Mouse (Mus musculus) right cerebral cortex, adult 18-20 months (tissue): Measurements from ENCODE around the gene Glycam1.
"Not testable (repeated sequence)": the region's sequence is repeated elsewhere in the genome, so short reads cannot be mapped to it uniquely, and the experiment has no call there.

Experiments used
- DNase-seq: peaks from one replicate; pipeline ENCODE4 v3.0.0; 2022; ENCODE audit warnings: mixed read lengths

Glycam1 gene

DNA sequence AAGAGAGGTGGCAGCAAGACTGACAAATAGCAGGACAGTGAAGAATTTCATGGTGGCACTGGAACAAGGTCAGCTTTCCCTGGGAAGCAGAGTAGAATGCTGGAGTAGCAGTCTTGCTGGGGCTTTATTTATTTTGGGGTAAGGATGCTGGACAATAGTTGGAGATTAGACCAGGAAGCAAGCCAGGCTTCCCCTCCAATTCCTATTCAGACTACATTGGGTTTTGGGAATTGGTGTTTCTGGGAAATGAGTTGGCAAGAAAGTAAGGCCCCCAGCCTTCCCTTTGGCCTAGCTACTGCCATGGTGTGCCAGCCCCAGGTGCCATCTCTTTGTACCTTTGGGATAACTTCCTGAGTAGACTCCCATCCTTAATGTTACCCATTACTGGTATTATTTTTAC lies at the start of gene Glycam1:
Gene Glycam1 (minus strand): TSS at position 101 of the 400 bp plus-strand sequence.
- no peak for DNase-seq

GRCm38 (mm10) chr15:103604481-103604880 lies 39.6 kb upstream of the Glycam1 start:
- DNase-seq = peak; percentile 38

DNA sequence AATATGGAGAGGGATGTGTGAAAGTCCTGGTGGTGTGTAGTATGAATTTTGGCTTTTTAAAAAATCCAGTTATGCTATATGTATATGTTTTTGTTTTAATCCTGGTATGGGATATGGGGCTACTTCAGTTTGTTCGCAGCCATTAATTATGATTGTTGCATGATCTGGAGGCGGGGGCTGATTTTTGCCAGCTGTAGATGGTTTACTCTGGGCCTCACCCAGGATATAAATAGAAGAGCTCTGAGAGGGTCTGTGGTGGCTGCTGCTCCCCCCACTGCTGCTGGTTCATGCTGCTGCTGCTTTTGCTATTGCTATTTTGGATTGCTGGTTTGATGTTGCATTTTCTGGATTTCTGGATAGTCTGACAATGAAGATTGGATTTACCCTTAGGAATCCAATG lies 25.9 kb upstream of the Glycam1 start:
- no peak for DNase-seq

DNA sequence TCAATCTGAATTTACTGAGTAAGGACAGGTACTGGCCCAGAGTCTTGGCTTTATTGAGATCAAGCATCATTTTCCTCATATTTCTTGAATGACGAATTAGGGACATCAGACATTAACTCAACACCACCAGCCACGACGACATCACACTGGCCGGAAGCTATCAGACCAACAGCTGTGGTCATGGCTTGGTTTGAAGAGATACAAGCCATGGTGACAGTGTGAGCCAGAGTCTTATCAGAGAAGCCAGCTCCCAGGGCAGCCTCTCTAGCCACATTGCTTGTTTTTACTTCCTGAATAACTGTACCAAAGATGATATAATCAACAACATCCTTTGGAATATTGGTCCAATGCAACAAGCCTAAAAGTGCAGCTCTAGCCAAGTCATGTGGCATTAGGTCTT lies 22.9 kb upstream of the Glycam1 start:
- not testable (repeated sequence) for DNase-seq

DNA sequence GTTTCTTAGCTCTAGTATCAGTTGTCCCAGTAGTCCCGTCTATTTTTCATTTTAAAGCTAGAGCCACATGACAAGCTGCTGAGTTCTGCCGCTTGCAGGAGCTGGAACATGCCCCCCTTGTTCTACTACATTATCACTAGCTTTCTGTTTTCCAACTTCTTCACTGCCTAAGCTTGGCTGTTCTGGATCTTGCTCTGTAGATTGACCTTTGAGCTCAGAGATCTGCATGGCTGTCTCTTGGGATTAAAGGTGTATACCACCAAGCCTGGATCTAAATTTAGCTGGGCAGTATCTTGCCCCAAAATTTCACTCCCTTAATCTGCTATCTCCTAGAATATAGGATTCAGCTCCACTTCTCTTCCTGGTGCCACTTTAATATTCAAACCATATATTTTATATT lies 21.0 kb upstream of the Glycam1 start:
- DNase-seq = no peak

DNA sequence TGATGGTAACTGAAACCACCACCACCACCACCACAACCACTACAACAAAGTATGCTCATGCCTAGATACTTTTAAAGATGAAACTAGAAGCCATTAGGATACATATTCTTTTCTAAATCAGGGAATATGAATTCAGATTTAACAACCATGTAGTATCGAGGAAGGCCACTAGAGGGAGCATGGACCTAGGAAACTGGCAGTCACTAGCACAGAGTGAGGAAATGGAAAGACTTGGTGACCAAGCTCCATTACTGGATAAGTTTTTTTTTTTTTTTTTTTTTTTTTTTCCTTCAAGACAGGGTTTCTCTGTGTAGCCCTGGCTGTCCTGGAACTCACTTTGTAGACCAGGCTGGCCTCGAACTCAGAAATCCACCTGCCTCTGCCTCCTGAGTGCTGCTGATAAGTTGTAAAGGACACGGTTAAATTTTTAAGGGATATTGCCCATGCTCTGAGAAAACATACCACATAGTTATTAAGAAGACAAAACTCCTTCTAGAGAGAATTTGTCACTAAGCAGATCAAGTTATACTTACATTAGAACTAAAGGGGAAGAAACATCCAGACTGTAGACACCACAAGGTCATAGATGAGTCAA lies 12.7 kb downstream of the Glycam1 start:
- DNase-seq = peak; percentile 53

GRCm38 (mm10) chr15:103551053-103551452 lies 13.8 kb downstream of the Glycam1 start:
- no peak for DNase-seq

DNA sequence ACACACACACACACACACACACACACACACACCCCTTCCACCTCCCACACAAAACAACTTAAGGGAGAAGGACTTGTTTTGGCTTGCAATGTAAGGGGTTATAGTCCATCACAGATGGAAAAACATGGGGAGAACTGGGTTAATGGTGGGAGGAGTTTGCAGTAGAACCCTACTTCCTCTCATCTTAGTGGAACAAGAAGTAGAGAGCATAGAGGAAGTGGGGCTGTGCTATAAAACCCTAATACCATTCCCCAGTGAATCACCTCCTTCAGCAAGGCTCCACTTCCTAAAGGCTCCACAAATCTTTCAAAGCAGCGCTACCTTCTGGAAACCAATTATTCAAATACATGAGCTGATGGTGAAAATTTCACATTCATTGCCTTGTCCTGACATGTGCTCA lies 15.4 kb downstream of the Glycam1 start:
- DNase-seq = no peak

- no peak for DNase-seq
Measured at GRCm38 (mm10) chr15:103547983-103548382, 16.9 kb downstream of the Glycam1 start.

GRCm38 (mm10) chr15:103542526-103542925 lies 22.4 kb downstream of the Glycam1 start:
- DNase-seq = no peak

- DNase-seq = no peak
Measured at GRCm38 (mm10) chr15:103540646-103541045, 24.2 kb downstream of the Glycam1 start.

- DNase-seq = no peak
Measured at GRCm38 (mm10) chr15:103539259-103539658, 25.6 kb downstream of the Glycam1 start.

- DNase-seq = peak; percentile 76
Measured at GRCm38 (mm10) chr15:103537822-103538213, 27.1 kb downstream of the Glycam1 start, which contains the start of gene Ppp1r1a. Ppp1r1a (minus strand) TSS chr15:103538003.

DNA sequence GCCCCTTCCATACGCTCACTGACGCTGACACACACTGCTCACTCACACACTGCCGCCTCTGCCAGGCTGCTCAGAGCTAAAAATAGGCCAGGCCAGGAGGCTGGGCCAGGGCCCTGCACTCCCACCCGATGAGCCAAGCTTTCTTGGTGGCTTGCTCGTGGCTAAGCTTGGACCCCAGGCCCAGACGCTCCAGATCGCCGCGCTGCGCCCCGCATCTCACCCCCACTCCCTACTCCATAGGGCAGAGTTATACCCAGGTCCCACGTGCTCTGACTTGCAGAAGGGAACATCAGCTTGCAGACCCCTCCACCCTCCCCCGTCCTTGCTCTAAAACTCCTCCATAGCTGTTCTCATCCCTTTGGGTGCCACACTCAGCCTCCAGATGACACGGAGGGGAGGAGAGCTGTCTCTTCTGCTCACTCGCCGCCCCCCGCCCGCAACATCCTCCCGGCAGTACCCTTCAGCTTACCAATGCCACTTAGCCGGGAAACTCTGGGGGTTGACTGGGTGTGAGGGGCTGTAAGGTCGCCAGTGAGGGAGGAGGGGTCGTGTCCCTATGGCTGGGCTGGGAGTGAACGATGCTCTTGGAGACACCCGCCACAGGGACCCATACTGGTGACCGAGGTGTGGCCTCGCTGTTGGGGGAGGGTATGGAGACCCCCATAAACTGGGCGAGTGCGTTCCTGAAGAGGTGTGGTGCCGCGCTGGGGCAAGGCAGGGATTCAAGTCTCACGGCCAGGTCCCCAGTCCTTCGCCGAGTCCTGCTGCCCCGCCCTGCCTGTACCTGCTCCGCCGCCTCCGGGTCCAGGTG lies 27.7 kb downstream of the Glycam1 start:
- DNase-seq = peak; percentile 76

DNA sequence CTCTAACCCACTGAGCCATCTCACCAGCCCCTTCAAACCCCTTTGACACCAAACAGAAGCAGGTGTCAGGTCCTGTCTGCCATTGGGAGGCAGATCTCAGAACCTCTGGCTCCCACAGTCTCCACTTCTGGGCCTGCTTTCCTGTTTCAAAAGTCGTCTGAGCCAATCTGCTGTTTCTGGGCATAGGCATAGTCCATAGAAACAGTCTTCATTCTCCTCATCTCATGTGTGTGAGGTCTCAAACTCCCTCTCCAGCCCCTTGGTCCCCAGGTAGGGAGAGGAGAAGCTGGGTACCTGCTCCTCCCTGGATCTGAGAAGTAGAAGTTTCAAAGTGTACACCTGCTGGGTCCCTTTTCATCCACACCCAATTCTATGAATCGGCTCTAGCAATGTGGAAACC lies 28.4 kb downstream of the Glycam1 start:
- no peak for DNase-seq

GRCm38 (mm10) chr15:103535786-103536185 lies 29.1 kb downstream of the Glycam1 start:
- DNase-seq = no peak

- no peak for DNase-seq
Measured at GRCm38 (mm10) chr15:103535030-103535429, 29.9 kb downstream of the Glycam1 start.

- DNase-seq = no peak
Measured at GRCm38 (mm10) chr15:103534054-103534620, 30.7 kb downstream of the Glycam1 start.

- peak; percentile 79 for DNase-seq
Measured at GRCm38 (mm10) chr15:103530372-103530771, 34.5 kb downstream of the Glycam1 start.

GRCm38 (mm10) chr15:103523156-103523555 lies 41.7 kb downstream of the Glycam1 start:
- DNase-seq = no peak

- no peak for DNase-seq
Measured at GRCm38 (mm10) chr15:103522458-103523099, 42.3 kb downstream of the Glycam1 start.

- no peak for DNase-seq
Measured at GRCm38 (mm10) chr15:103519386-103520378, 45.2 kb downstream of the Glycam1 start.
